Mouse (Mus musculus) thymus, postnatal 0 days (tissue): ENCODE measurements at regions not wholly inside any gene's neighbourhood (a gene's known extent, or its start where the extent isn't known, plus 50 kb on each side); places are given as distances from the start of the nearest gene placed in this dataset.
A peak's percentile ranks its signal among the peaks of the same experiment; 100 is the strongest.

Experiments
- DNase-seq: peaks from one replicate; pipeline ENCODE4 v3.0.0-alpha.2; 2015; ENCODE audit warnings: low spot score

DNA sequence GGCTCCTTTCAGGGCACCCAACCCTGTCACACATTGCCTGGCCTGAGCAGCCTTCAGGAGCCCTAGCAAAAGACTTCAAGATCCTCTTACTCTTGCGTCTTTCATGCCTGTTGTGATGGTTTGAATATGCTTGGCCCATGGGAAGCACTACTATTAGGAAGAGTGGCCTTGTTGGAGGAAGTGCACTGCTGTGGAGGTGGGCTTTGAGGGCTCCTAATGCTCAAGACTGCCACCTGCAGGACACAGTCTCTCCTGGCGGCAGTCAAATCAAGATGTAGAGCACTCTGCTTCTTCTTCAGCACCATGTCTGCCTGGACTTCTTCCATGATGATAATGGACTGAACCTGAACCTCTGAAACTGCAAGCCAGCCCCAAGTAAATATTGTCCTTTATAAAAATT lies 73.0 kb downstream of the Tsen15 start:
- DNase-seq, result peak; percentile 54

DNA sequence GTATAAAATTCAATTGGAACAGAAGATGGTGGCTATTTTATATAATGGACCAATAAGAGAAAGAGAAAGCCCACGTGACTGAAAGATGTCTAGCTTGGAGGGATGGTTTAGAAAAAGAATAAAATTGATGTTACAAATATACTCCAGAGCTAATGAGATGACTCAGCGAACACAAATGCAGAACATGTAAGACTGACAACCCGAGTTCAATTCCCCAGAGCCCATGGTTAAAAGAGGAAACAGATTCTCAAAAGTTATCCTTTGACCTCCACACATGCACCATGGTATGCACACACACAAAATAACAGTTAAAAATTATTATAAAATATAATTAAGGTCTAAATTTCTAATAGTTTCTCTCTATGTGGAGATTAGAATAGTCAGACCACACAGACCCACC lies 81.0 kb downstream of the Tsen15 start:
- no peak for DNase-seq

DNA sequence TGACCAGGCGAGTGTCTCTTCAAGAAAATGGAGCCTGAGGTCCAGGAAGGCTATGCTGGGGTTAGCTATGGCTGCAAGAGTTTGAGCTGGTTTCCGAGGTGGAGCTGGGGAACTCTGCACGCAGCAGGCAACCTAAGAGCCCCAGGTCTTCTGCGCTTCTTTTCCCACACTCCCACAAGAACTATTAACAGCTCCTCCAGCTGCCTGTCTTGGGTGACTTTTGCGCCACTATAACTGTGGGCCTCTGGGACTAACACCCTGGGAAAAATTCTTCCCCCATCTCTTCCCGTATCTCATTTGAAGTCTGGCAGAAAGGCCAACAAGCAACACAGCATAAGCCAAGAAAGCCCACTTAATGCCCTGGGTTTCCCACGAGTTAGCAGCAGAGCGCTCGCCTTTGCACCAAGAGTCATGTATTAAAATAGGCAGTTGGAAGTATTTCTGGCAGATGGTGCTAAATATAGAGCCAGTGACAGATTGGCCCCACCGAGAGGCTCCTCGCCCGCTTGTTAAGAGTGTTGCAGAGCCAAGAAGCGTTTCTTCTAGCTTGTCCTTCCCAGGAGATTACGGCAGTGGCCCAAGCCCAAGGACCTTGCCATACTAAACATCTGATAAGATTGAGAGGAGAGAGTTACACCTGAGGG lies 81.9 kb downstream of the Tsen15 start:
- DNase-seq, result no peak

DNA sequence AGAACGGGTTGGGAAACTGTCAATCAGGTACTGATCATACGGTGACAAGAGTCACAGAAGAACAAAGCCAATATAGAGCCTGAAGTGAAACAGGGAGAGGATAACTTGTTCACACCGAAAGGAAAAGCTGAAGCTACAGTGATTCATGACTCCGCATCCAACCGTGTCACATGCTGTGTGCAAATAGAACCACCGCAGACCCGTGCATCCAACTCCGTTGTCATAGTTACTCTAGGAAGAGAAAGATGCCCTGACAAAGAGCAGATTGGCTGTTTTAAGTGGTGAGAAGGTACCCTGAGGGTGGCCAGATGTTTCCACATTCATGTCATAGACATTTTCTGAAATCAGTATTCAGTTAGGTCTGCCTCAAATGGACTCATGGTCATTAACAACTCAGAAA lies 85.1 kb downstream of the Tsen15 start:
- DNase-seq, result no peak

DNA sequence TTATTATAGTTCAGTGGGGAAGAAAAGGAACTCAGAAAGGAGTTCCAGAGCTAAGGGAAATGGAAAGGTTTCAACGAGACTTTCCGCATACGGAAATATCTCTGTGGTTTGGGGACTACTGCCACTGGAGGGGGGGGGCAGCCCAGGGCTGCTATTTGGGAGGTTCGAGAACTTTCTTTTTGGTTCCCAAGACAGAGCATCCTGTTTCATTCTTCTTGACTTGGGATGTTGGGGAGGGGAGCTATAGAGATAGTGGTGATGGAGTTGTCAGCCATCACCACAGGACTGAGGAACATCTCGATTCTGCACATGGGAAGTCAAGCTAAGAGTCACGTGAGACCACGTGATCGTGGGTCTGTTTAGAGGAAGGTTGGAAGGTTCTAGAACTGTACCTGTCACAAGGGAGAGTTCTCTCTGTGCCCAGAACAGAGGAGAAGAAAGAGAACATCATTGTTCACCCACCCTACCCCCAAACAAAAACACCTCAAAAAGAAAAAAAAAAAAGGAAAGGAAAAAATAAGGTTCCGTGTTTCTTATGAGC lies 94.2 kb downstream of the Tsen15 start:
- DNase-seq, result no peak

DNA sequence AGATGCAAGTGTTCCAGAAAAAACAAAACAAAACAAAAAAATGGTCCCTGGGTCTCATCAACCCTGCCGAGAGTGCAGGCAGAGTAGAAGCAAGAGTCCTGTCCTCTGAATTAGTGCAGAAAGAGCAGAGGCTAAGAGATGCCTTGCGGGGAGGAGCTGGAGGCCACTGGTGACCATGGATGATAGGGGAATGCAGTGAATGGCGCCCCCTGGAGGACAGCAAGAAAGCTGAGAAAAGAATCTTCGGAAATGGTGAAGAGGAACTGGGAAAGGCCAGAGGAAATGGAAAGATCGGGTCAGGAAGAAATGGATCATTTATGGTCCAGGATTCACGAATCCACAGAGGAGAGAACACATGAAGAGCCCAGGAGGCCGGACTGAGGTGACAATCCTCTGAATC lies 95.7 kb downstream of the Tsen15 start:
- peak; percentile 33 for DNase-seq

DNA sequence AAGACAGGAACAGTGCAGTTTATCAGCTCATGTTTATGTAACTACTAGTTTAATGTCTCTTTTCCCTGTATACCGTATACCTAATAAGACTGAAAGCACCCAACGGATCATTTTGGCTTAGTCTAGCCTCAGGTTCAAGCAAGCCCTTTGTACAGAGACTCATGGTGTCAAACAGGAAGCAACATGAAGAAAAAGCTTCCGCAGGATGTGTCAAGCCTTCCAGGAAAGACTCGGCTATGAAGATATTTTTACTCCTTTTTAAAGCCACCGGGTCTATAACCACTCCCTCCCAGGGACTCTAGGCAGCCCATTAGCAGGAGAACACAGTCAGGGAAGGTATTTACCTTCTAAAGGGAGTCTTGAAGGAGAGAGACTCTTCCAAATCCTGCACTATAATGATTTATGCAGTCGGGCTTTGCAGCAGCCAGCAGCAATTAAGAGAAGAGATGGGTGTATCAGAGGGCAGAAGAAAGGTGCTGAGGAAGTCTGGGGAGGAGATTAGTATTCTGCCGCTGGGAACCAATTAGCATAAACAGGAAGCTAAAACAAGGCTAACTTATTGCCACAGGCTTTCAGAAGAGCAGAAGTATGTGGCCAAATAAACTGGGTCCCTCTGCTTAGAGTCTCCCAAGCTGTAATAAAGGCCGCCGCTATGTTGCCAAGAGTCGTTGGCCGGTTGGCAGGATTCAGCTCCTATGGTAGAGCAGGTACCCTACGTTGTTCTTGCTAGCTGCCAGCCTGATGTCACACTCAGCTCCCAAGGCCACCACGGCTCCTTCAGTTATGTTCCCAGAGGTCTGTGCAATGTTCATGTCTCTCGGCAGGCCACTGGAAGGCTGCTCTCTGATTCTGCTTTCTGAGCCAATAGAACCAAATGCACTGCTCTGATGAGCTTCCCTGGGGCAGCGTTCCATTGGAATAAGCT lies 98.7 kb downstream of the Tsen15 start:
- DNase-seq, result peak; percentile 42

DNA sequence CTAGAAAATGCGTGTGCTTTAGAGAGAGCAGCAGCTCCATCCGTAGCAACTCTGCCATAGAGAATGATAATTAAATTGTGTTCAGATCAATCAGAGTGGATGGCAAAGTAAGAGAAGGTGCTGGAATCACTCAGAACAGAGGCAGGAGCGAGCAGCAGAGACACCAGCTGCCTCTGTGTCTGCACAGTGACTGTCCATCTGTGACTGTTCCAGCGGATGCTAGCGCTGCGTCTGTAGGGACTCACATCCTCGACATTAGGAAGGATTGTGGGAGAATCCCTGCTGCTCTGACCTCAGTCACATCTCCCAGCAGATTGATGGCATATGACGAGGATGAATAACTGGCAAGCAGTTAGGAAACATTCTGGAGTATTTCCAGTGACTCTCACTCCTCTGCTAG lies 99.8 kb downstream of the Tsen15 start:
- DNase-seq, result no peak

DNA sequence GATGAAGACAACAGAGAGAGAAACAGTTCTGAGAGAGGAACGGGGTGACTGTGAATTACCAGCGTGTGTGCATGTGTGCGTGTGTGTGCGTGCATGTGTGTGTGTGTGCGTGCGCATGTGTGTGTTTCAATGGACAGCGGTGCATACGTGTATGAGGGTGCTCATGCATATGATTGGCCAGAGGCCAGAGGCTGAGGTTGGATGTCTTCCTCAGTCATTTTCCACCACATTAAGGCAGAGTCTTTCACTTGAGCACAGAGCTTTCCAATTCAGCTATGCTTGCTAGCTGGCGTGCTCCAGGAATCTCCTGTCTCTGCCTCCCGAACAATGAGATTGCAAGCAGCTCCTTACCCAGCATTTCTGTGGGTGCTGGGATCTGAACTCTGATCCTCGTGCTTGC lies 104.4 kb downstream of the Tsen15 start:
- DNase-seq, result no peak

DNA sequence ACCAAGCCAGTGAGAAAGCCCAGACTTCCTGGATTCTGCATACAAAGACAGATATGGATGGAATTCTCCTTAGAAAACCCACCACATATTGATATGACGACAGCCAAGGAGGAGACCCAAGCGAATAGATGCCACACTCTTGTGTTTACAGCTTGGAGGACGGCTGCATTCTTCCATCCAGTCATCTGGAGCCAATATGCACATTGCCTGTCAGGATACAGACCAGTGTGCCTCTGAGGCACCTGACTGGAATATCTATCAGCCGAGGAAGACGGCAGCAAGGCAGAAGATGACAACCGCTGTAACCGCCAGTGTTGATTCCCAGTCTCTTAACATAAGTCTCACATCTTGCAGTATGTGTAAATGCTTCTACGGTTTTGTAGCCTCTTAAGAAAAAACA lies 105.3 kb downstream of the Tsen15 start:
- no peak for DNase-seq

DNA sequence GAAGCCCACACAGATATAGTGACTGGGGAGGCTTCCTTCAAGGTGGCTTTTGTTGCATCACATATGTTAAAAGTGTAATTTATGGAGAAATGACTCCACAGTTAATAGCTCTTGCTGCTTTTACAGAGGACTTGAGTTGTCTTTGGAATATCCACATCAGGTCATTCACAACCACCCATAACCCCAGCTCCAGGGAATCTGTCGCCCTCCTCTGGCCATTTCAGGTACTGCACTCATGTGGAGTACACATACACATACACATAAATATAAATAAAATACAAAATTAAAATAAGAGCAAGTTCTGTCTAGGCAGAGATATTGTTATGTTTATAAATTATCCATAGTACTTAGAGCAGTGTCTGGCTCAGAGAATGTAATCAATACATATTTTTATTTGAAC lies 106.5 kb downstream of the Tsen15 start:
- peak; percentile 22 for DNase-seq

DNA sequence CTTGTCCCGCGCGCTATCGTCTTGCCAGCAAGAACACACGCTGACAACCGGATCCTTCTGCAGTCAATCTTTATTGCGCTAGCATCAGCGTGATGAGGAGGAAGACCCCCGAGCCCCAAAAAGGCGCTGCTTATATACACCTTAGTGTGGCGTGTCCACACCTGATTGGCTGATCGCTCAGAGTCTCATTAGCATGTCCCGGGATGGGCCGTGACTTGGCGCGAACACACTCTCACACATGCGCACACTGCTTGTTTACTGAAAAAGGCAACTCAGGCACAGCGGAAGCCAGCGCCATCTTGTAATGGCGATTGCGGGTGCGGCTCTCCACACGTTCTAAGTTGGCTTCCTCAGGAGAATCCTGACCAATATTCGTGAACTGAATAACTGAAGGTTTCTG lies 111.5 kb downstream of the Tsen15 start:
- no peak for DNase-seq

DNA sequence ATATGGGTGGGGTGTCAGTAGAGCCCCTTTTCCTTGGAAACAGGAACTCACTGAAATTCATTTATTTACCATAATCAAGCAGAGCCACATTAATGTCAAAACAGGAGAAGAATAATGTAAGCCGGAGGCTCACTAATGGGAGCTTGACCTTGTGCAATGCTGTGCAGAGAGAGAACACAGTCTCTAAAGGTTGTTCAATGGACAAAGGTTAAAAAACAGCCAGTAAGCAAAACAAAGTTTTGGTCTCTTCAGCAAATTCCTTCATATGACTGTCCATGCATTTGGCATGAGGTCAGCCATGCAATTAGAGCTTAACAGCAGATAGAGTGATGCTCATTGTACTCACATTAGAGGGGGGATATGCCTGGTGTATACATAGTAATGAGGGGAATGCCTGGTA lies 113.1 kb downstream of the Tsen15 start:
- no peak for DNase-seq

DNA sequence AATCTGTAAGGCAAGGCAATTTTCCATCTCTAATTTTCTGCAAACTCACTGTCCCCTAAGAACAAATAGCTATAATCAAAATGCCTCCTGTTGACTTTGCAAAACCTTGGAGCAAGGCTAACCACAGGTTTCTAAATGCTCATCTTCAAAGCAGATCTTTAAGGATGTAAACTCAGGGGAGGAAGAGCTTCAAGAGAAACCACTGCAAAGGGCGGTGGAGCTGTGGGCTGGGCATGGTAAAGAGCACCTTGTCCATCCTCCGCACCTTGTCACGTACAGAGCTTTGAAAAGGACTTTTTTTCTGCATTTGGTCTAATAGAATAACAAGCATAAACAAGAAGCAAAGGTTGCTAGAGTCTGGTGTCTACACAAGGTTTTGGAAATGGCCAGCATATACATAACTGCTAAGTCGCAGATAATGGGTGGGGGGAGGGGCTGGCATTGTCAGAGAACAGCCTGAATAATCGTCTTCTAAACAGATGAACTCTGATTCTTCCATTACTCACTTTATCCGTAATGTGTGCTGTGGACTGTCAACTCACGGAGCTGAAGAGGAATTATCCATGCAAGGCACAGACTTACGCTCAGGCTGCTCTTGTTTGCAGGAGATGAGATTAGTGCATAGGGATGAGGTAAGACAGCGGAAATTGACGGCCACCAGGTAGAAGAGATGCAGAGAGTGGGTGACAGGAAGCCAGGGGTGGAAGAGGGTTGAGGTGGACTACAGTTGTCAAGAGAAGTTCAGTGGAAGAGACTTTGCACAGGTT lies 116.4 kb downstream of the Tsen15 start:
- no peak for DNase-seq

DNA sequence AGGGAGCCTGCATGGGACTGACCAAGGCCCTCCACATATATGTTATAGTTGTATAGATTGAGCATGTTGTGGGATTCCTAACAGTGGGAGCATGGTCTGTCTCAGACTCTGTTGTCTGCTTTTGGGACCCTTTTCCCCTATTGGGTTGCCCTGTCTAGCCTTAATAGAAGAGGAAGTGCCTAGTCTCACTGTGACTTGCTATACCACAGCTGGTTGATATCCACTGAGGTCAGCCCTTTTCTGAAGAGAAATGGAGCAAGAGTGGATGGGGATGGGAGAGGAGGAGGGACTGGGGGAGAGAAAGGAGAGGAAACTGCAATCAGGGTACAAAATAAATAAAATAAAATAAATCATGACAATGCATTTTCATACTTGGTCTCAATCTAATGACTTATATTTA lies 120.1 kb downstream of the Tsen15 start:
- DNase-seq, result no peak

DNA sequence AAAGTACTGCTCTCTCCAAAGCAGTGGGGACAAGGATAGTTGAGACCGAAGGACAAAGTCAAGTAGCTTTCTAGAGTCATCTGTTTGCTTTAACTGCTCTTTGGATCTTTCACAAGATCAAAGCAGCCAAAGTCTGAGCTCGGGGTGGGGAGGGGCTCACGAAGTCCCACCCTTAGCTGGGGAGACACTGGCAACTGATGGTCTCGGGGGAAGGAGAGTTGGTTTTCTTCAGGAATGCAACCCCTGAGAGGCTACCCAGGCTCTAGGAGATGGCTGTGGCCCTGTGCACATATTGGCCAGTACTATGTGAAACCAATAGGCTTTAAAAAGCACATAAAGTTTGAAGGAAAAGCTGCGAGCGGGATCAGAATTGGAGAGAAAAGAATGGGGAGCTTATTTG lies 121.5 kb downstream of the Tsen15 start:
- no peak for DNase-seq

DNA sequence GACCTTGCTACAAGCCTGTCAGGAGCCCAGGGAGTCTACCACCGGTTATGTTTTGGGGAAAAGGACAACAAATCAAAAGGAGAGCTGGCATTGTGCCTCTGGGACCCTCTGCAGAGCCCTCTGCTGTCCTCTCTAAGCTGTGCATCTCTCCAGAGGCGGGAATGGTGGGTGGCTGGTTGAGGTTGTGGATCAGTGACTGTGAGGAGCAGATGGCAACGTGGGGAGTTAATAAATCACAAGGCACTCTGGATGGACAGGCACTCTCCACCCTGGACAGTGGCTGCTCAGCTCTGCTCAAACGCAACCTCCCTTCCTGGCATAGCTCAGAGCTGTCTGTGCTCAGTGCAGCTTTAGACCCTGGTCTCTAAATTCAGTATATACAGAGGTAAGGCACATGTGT lies 125.0 kb downstream of the Tsen15 start:
- DNase-seq, result no peak

DNA sequence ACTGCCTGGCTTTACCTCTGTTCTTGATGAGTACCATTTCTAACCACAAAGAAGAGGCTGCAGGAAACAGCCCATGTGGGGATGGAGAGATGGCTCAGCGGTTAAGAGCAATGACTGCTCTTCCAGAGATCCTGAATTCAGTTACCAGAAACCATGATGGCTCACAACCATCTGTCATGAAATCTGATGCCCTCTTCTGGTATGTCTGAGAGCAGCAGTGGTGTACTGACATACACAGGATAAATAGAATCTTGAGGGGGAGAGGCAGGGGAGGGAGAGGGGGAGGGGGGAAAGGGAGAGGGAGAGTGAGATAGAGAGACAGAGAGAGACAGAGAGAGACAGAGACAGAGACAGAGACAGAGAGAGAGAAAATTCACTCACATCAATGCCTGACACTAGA lies 125.5 kb downstream of the Tsen15 start:
- DNase-seq, result no peak

DNA sequence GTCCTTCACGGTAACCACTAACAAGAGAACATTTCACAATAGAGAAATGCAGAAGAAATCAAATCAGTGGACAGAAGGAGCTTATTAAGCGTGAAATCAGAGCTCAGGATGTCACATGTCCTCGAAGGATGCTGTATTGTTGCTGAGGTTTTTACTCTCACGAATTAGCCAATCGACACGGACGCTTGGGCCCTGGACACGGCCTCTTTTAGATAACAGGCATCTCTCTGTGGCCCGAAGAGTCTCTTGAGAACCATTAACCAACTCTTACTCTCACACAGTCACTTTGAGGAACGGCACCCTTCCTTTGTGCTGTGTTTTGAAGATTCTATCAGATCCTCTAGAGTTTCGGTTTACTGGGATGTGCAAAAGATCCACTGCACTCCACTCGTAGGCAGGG lies 128.2 kb downstream of the Tsen15 start:
- no peak for DNase-seq

DNA sequence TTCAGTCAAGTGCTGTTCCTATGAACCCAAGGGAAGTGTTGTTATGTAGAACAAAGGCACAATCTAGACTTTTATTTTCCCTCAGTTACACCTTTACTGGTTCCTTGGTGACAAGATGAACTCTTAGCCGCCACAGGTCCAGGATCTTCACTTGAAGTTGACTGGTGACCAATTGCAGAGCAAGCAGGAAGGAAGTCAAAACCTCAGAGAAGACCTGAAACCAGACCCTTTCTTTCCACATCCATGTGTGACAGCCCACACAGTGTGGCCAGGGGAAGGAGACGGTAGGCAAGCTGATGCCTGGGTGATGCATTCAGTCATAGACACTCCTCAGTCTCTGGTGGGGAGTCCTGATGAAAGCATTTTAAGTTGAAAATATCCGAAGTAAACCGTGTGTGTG lies 132.6 kb downstream of the Tsen15 start:
- peak; percentile 10 for DNase-seq

DNA sequence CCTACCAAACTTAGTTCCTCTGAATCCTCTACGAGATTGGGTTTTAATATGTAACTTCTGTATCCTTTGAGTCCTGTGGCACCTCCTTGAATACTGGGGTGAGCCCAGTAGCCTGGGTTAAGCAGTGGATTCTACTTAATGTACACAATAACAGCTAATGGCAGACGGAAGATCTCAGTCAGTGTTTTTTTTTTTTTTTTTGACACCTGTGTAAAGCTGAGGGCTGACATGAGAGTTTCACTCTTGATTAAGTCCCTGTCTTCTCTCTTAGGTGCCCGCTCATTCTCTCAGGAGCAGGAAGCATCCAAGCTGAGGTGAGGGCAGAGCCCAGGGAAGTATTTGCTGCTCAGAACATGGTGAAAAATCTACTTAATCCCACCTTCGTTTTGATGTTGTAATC lies 133.0 kb downstream of the Tsen15 start:
- no peak for DNase-seq

DNA sequence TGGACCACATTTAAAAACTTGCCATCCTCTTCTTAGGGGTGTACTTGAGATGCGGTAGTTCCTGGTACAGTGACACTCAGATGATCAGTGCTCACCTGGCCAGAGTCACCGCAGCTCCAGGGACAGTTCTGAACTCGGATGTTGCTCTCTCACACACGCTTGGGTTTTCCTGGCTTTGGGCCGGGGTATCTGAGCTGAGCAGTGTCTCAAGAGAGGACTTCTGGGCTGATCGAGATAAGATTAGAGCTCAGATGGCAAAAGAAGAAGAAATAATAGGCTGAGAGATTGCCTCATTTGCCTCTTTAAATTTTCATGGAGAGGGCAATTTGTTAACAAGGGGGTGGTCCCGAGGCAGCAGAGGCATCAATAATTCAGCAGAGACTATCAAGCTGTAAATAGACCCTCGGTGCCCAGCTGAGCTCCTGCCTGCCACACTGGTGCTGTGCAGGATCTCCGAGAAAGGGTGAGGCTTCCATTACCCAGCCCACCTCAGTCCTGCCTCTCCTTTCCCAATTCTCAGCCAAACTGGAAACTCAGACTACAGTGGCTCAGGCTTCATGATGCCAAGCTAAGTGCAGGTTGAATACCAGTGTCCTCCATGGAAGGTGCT lies 133.7 kb downstream of the Tsen15 start:
- no peak for DNase-seq
